Mouse (Mus musculus) liver, adult 2 months (tissue): Measurements from ENCODE around the gene Myod1. TPM values are rescaled to one million over a fixed set of nuclear protein-coding genes. Genes with fewer than 3 reads are reported as not detected.

Source experiments
- DNase-seq: peaks from one replicate; pipeline ENCODE4 v3.0.0-alpha.2; 2011; ENCODE audit warnings: low read depth, low spot score; ENCODE audit errors: extremely low read depth
- H3K27ac ChIP-seq: fragments of 200-500 bp; replicated peaks from 2 replicates; pipeline ENCODE4 v1.5.1; 2012; ENCODE audit warnings: low read depth, mild to moderate bottlenecking, control low read depth, inconsistent platforms, low read length; ENCODE audit not compliant: insufficient read depth
- H3K27me3 ChIP-seq: fragments of 200-500 bp; 2 replicates; pipeline ENCODE4 v1.6.1; 2012; ENCODE audit warnings: mild to moderate bottlenecking, moderate library complexity, low read length, inconsistent platforms; ENCODE audit not compliant: control insufficient read depth, insufficient read depth
- H3K36me3 ChIP-seq: fragments of 200-500 bp; 2 replicates; pipeline ENCODE4 v1.6.1; 2012; ENCODE audit warnings: low read length, inconsistent platforms; ENCODE audit not compliant: control insufficient read depth, insufficient read depth
- H3K4me1 ChIP-seq: fragments of 200-500 bp; 2 replicates; pipeline ENCODE4 v1.6.1; 2011; ENCODE audit warnings: low read length; ENCODE audit not compliant: control insufficient read depth, insufficient read depth
- H3K4me3 ChIP-seq: fragments of 200-500 bp; 2 replicates; pipeline ENCODE4 v1.5.1; 2011; ENCODE audit warnings: low read depth, mild to moderate bottlenecking, control low read depth, low read length, moderate library complexity; ENCODE audit not compliant: insufficient read depth
- H3K79me2 ChIP-seq: fragments of 200-500 bp; 2 replicates; pipeline ENCODE4 v1.6.1; 2012; ENCODE audit warnings: inconsistent platforms, mild to moderate bottlenecking, low read length, moderate library complexity; ENCODE audit not compliant: control insufficient read depth, insufficient read depth
- H3K9ac ChIP-seq: fragments of 200-500 bp; 2 replicates; pipeline ENCODE4 v1.6.1; 2012; ENCODE audit warnings: low read depth, mild to moderate bottlenecking, control low read depth, inconsistent platforms, low read length
- CTCF ChIP-seq: fragments of 200-500 bp; IDR thresholded peaks from 2 replicates; pipeline ENCODE4 v1.5.1; 2011; ENCODE audit warnings: low read depth, low read length, control low read depth
- POLR2A ChIP-seq: fragments of 200-500 bp; IDR thresholded peaks from 2 replicates; pipeline ENCODE4 v1.6.1; 2011; ENCODE audit warnings: low read length, control low read depth; ENCODE audit not compliant: insufficient read depth; ENCODE audit errors: extremely low read depth
- WGBS: fragments of 180-500 bp; shearing (Covaris S2); methylation state at CpG from one replicate; pipeline ENCODE4 v1.1.7; 2018; 5-methylcytosine and 5-hydroxymethylcytosine counted together
- polyA plus RNA-seq: library from polyadenylated mRNA; depleted of rRNA; stranded (reverse); fragments of >200 nt; gene quantifications from 2 replicates; pipeline ENCODE4 v1.2.3, GENCODE M21; 2012; rRNA removed
- total RNA-seq: library from RNA; depleted of rRNA; stranded (reverse); fragments of >200 nt; gene quantifications from 2 replicates; pipeline ENCODE4 v1.2.3, GENCODE M21; 2014; rRNA removed

Gene Myod1
- total and polyA plus RNA-seq, 2 experiments = not detected

GRCm38 (mm10) chr7:46422764-46423412 is 46.6 kb downstream of the Myod1 start:
- H3K9ac ChIP-seq = no peak overlapping the region
- 49% methylated on average over 18 of the region's 18 CpGs for WGBS
- H3K27me3 ChIP-seq = no peaks in the 10 kb centered on the region
- TF ChIP-seq POLR2A (no peak), CTCF (peak; percentile 60)
- H3K4me3 ChIP-seq = no peak overlapping the region
- no peaks in the 10 kb centered on the region for H3K36me3 ChIP-seq
- DNase-seq = no peak
- H3K4me1 ChIP-seq = no peaks in the 10 kb centered on the region
- H3K79me2 ChIP-seq = no peaks in the 10 kb centered on the region
- no peak overlapping the region for H3K27ac ChIP-seq

DNA sequence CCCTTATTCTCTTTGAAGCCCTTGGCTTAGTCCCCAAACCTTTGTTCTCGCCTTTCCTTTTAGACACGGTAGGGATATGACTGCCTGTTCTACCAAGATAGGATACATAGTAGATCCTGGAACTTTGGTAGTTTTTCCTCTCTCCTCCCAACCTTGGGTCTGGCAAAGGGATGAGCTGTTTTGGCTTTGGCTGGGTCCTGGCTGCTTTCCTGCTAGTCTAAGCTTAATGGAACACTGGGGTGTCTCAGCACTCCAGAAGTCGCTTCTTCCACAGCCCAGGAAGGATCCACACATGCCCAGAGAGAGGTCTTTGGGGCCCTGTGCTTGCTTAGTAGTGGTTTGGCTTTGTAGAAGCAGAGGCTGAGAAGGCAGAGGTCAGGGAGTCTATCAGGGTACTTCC is 47.7 kb downstream of the Myod1 start:
- Histone ChIP-seq H3K27ac (no peak overlapping the region), H3K36me3 (no peaks in the 10 kb centered on the region), H3K4me3 (no peak overlapping the region), H3K27me3 (no peaks in the 10 kb centered on the region), H3K79me2 (no peaks in the 10 kb centered on the region), H3K9ac (no peak overlapping the region), H3K4me1 (no peaks in the 10 kb centered on the region)
- DNase-seq = no peak
- WGBS = 50% methylated on average over 3 of the region's 3 CpGs
- no peak for TF ChIP-seq CTCF
- no peak for TF ChIP-seq POLR2A

- Histone ChIP-seq H3K4me3 (no peak overlapping the region), H3K27ac (no peak overlapping the region), H3K4me1 (no peaks in the 10 kb centered on the region), H3K36me3 (no peaks in the 10 kb centered on the region), H3K79me2 (no peaks in the 10 kb centered on the region), H3K27me3 (no peaks in the 10 kb centered on the region), H3K9ac (no peak overlapping the region)
- DNase-seq = no peak
- WGBS = 65% methylated on average over 4 of the region's 4 CpGs
- TF ChIP-seq CTCF (no peak), POLR2A (no peak)
Measured at GRCm38 (mm10) chr7:46425012-46425411, 48.7 kb downstream of the Myod1 start.

Other genes starting within 250 kb of the Myod1 start
- not detected in 2 replicates for gene Abcc8, start 196.4 kb upstream of the Myod1 start, total RNA-seq
- gene Abcc8, start 196.4 kb upstream of the Myod1 start, polyA plus RNA-seq = not detected in 2 replicates
- gene Ush1c, start 138.0 kb upstream of the Myod1 start, total RNA-seq = not detected in 2 replicates
- not detected in 2 replicates for gene Ush1c, start 138.0 kb upstream of the Myod1 start, polyA plus RNA-seq
- not detected in 2 replicates for gene Otog, start 135.5 kb upstream of the Myod1 start, total RNA-seq
- not detected in 2 replicates for gene Otog, start 135.5 kb upstream of the Myod1 start, polyA plus RNA-seq
- gene Kcnc1, start 20.0 kb downstream of the Myod1 start, total RNA-seq = under 0.01 and 0.07 TPM in 2 replicates
- gene Kcnc1, start 20.0 kb downstream of the Myod1 start, polyA plus RNA-seq = not detected in 2 replicates